ENCODE assay signal across 13 mouse cellular contexts in genomic region chr7:132759405-132759891, GRCm38 (mm10). TPM values are rescaled to one million over a fixed set of nuclear protein-coding genes. Genes with fewer than 3 reads are reported as not detected.
A peak's percentile ranks its signal among the peaks of the same experiment; 100 is the strongest.
DNase-seq lines count a peak whose midpoint lies in the region; ATAC-seq and TF ChIP-seq lines count a peak whose summit lies in the region.
"Had no signal": no experiment of that assay in that cellular context is flagged by ENCODE, and none has a peak within 500 bp of the region (broad histone marks: within the 10 kb centered on the region; RNA-seq: fewer than 3 reads in every experiment).

No protein-coding gene starts in this region.

- TF ChIP-seq POLR2A in cerebellum, adult 2 months (IDR thresholded peaks at IDR 0.05; ENCODE audit: borderline replicate concordance, insufficient read depth, low read length): no peak

- peaks cover 5% of the 10 kb centered on the region for H3K36me3 ChIP-seq in ES-E14 (ENCODE audit: control insufficient read depth, insufficient read depth, low read length, poor library complexity, severe bottlenecking)
- H3K36me3 ChIP-seq in forebrain, embryonic 16.5 days (ENCODE audit: control insufficient read depth, insufficient read depth): no peaks in the 10 kb centered on the region; the same call in 1 of the 2 replicates

- no peaks in the 10 kb centered on the region for H3K4me1 ChIP-seq in ES-E14 (ENCODE audit: control insufficient read depth in 2 of 2, insufficient read depth in 2 of 2, low read length in 2 of 2, poor library complexity in 1 of 2)
- H3K4me1 ChIP-seq in cerebellum, adult 2 months (ENCODE audit: control insufficient read depth, insufficient read depth, low read length): peaks cover 55% of the 10 kb centered on the region
- peaks cover 23% of the 10 kb centered on the region for H3K4me1 ChIP-seq in forebrain, embryonic 16.5 days (replicated peaks; ENCODE audit: control insufficient read depth, insufficient read depth, low read length)

- H3K4me3 ChIP-seq in ES-E14 (ENCODE audit: insufficient read depth in 1 of 2, low read depth in 1 of 2, low read length in 2 of 2, poor library complexity in 1 of 2, severe bottlenecking in 1 of 2): peak overlapping the region; percentile 35 to 36; a peak in 2 of 4 replicates
- no peak overlapping the region for H3K4me3 ChIP-seq in cerebellum, adult 2 months (replicated peaks; ENCODE audit: insufficient read depth, low read depth, low read length)
- no peak overlapping the region for H3K4me3 ChIP-seq in forebrain, embryonic 16.5 days (replicated peaks; ENCODE audit: low read length)
- H3K4me3 ChIP-seq: heart, embryonic 10.5 days; neural tube, embryonic 12.5 days had no signal

- in situ Hi-C loops in ES-E14 (cut with MboI; ENCODE audit: low sequenced_read_pairs in 2 of 2, unreplicated experiment in 2 of 2): no loop called here

- no peaks in the 10 kb centered on the region for H3K9me3 ChIP-seq in ES-E14 (ENCODE audit: control insufficient read depth, insufficient read depth, low read depth, low read length)
- no peaks in the 10 kb centered on the region for H3K9me3 ChIP-seq in forebrain, embryonic 16.5 days (ENCODE audit: control insufficient read depth, low read length)
- H3K9me3 ChIP-seq: heart, embryonic 10.5 days; neural tube, embryonic 12.5 days had no signal

- peak; percentile 86 for DNase-seq in left cerebral cortex, postnatal 4 days
- DNase-seq in left cerebral cortex, postnatal 36 days (ENCODE audit: low spot score in 2 of 2): no peak
- no peak for DNase-seq in ES-E14 (ENCODE audit: low read depth, low spot score)
- peak; percentile 69 for DNase-seq in cerebellum, adult 2 months
- DNase-seq in T-cell, adult 2 months (ENCODE audit: low spot score): no peak
- no peak for DNase-seq in ovary, adult 18-20 months (ENCODE audit: low spot score)
- DNase-seq in kidney, adult 11 months: no peak
- DNase-seq: liver; right cerebral cortex, adult 18-20 months had no signal

- H3K4me2 ChIP-seq in forebrain, embryonic 16.5 days (ENCODE audit: low read length): no peak overlapping the region
- H3K4me2 ChIP-seq: neural tube, embryonic 12.5 days had no signal

- no peak overlapping the region for H3K27ac ChIP-seq in ES-E14 (ENCODE audit: insufficient read depth, low read depth, low read length, poor library complexity, severe bottlenecking)
- peak overlapping the region; percentile 70 for H3K27ac ChIP-seq in cerebellum, adult 2 months (ENCODE audit: insufficient read depth, low read length)
- peak overlapping the region; percentile 80 for H3K27ac ChIP-seq in forebrain, embryonic 16.5 days (ENCODE audit: low read length)
- H3K27ac ChIP-seq: heart, embryonic 10.5 days; kidney, postnatal 0 days; neural tube, embryonic 12.5 days had no signal

- 15% methylated on average over 22 of the region's 22 CpGs for WGBS in cerebellum, adult 2 months
- WGBS in forebrain, embryonic 16.5 days: 79% methylated on average over 22 of the region's 22 CpGs

- TF ChIP-seq CTCF in cerebellum, adult 2 months (IDR thresholded peaks at IDR 0.05; ENCODE audit: borderline replicate concordance, insufficient read depth, low read depth, low read length): no peak

- intact Hi-C loops in left cerebral cortex, postnatal 4 days (cut with DNase I): no loop called here
- intact Hi-C loops in left cerebral cortex, postnatal 36 days (cut with DNase I): no loop called here

- no peak overlapping the region; the same call in 1 of the 2 replicates for H3K9ac ChIP-seq in ES-E14 (ENCODE audit: insufficient read depth, low read depth, low read length, poor library complexity, severe bottlenecking)
- H3K9ac ChIP-seq in forebrain, embryonic 16.5 days (replicated peaks; ENCODE audit: low read depth, low read length): no peak overlapping the region
- H3K9ac ChIP-seq: neural tube, embryonic 12.5 days had no signal

- no peak for ATAC-seq in forebrain, embryonic 16.5 days

- no peaks in the 10 kb centered on the region for H3K27me3 ChIP-seq in cerebellum, adult 2 months (ENCODE audit: control insufficient read depth, insufficient read depth, low read length)
- no peaks in the 10 kb centered on the region for H3K27me3 ChIP-seq in forebrain, embryonic 16.5 days (replicated peaks; ENCODE audit: control insufficient read depth, insufficient read depth, low read length)
- H3K27me3 ChIP-seq: neural tube, embryonic 12.5 days had no signal

TF ChIP-seq in ES-E14, 5 proteins besides CTCF, POLR2A, EP300 and RAD21:
- TF ChIP-seq CHD2 (IDR thresholded peaks at IDR 0.05; ENCODE audit: low read depth, low read length): no peak
- TF ChIP-seq HCFC1 (IDR thresholded peaks at IDR 0.05; ENCODE audit: borderline replicate concordance, insufficient read depth, low read length): no peak
- TF ChIP-seq MAFK (IDR thresholded peaks at IDR 0.05; ENCODE audit: insufficient read depth, low read depth, low read length): no peak
- TF ChIP-seq ZNF384 (IDR thresholded peaks at IDR 0.05; ENCODE audit: low read depth, low read length): no peak
TF ChIP-seq in ES-E14: peak in this region for 0.

RNA-seq across cellular contexts. Expression of gene Fam53b, which starts 54.2 kb away (rescaled TPM):
- total RNA-seq in left cerebral cortex, postnatal 4 days (2021): 10 to 100 TPM; 13.4 to 13.8 TPM
- total RNA-seq in left cerebral cortex, postnatal 36 days (2021): 10 to 100 TPM; 50.9 to 61.0 TPM
- total RNA-seq in ES-E14 (2012; rRNA removed): 8.6 and 8.8 TPM in 2 replicates
- 37.3 and 37.8 TPM in 2 replicates for polyA plus RNA-seq in cerebellum, adult 2 months (2012; rRNA removed)
- polyA plus RNA-seq in forebrain, embryonic 16.5 days (2015; fragmentation: Nextera tagmentation; extraction: Ambion mirVana): 27.3 and 29.2 TPM in 2 replicates

Comparison
In these comparisons a context has a peak if more than half of its experiments do, and no peak if none do; other contexts are left out.
1. DNase-seq: peak in left cerebral cortex, postnatal 4 days (single experiment) and cerebellum, adult 2 months (2 of 2); none in left cerebral cortex, postnatal 36 days (0 of 2), ES-E14 (single experiment), T-cell, adult 2 months (single experiment), ovary, adult 18-20 months (single experiment) and kidney, adult 11 months (single experiment).
2. H3K4me3 ChIP-seq: peak in ES-E14 (2 of 2); none in cerebellum, adult 2 months (single experiment) and forebrain, embryonic 16.5 days (single experiment).